Mouse (Mus musculus): ENCODE results near the gene Malsu1.

Gene Malsu1

DNA sequence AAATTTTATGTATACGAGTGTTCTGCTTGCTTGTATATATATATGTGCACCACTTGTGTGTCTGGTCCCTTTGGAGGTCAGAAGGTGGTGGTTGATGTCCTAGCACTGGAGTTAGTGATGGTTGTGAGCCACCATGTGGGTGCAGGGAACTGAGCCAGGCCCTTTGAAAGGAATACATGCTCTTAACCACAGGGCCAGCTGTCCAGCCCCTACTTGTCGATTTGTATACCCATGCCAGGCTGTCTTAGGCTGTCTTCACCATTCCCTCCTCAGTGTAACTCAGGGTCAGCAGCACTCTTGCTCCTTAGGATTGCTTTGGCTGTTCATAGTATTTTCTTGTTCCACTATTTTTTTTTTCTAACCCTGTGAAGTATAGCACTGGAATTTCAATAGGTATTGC is 4.3 kb downstream of the Malsu1 start:
- DNase-seq: no peak

DNA sequence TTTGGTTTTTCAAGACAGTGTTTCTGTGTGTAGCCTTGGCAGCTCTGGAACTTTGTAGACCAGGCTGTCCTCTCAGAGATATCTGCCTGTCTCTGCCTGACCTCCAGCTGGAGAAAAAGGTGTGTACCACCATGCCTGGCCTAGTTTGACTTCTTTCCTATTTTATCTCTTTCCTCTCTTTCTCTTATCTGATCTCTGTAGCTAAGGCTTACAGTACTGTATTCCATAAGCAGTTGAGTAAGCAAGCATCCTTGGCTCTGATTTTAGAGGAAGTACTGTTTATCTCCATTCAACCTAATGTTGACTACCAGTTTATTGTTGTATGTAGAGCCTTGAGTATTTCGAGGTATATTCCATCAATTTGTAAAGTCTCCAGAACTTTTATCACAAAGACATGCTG is 5.7 kb downstream of the Malsu1 start:
- no peak for DNase-seq

DNA sequence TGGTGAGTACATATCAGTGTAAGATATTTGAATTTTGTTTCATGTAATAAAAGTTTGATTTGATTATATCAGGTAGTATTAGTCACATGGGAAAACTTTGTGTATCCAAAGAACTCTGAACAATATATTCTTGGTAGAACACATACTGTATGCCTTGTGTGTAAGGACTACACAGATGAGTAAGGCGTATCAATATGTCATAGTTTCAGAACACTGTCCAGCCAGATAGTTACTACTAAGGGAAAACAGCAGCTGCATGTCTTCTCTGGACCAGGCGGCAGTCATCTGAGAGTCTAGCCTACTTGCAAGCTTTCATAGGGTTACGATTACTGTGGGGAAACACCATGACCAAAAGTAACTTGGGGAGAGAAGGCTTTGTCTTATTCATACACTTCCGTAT is 9.4 kb downstream of the Malsu1 start:
- no peak for DNase-seq

DNA sequence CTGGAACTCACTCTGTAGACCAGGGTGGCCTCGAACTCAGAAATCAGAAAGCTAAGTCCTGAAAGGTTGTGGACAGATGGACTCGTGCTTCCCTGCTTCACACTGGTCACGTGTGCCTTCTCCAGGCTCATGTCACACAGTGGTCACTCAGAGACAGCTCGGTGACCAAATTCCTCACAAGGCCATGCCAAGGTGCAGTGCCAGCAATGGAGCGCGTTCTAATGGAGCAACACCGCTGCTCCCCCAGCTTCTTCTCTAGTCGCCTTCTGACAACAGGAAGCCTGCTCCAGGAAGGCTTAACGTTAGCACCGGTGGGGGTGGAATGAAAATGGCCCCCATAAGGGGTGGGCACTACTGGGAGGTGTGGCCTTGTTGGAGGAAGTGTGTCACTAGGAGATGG is 21.4 kb downstream of the Malsu1 start:
- DNase-seq: no peak

DNA sequence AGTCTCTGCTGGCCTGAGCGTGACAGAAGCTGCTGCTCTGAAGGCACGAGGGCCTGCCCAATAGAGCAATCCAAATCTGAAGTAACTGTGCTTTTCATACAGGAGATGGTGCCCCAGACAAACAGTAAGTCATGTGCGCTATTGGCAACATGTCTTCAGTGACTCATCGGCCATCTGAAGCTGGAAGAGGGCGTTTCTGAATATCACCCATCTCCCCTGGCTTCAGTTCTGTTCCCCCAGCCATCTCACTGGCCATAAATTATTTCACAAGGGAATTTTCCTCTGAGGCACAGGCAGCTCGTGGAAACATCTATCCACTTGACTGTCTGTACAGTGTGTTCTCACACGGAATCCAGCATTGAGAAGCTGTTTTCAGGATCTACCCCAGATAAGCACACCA is 22.8 kb downstream of the Malsu1 start:
- DNase-seq: no peak

DNA sequence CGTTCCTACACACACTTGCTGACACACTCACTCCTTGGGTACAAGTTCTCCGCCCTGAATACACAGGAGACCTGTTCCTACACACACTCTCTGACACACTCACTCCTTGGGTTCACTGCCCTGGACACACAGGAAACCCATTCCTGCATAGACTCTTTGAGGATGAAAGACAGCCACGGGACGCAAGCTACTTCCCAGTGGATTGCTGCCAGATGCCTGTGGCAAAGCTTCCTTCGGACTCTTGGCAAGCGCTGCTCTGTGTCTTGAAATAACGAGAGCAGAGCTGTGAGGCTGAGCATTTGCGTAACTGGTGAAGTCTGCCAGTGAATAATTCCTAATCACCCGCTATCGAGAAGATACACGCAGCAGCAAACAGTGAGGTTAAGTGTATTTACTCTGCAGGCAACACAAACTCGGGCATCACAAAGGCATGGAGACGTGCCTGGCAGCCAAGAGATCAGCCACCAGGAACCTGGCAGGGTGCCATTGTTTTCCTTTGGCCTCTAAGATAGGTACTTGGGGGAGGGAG is 23.4 kb downstream of the Malsu1 start:
- peak; percentile 52 for DNase-seq

DNA sequence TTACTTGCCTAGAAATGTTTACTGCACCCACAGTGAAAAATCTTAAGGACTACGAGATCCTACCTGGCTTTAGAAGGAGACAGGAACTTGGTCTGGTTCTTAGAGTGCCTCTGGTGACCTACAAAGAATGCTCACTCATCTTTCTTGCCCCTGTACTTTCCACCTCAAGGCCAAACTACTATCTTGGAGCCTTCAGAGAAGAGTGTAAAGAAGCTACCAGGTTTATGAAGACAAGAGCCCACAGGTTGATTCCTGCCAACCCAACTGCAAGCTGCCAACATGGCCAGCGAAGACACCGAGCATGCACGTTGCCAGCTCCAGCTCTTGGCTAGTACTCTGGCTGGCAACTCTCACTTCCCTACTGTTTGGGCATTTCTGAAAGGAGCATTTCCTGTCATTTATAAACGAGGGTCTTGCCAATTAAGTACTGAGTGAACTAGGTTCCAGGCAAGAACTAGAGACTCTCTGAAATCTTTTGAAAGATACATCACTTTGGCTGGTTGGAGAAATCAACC is 24.1 kb downstream of the Malsu1 start:
- no peak for DNase-seq

DNA sequence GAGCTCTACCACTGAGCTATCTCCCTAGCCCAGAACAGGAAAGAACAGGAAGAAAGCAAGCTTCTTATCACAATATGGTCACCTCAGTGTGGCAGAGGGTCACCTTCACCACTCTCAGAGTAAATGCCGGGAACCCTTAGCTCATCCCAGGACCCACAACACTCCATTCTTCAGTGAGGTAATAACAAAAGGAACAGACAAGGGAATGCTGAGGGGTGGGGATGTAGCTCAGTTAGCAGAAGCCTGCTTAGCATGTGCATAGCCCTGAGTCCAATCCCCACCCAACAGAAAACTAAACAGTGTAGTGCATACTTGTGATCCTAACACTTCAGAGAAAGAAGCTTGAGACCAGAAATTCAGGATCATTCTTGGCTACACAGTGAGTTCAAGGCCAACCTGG is 25.5 kb downstream of the Malsu1 start:
- DNase-seq: no peak

DNA sequence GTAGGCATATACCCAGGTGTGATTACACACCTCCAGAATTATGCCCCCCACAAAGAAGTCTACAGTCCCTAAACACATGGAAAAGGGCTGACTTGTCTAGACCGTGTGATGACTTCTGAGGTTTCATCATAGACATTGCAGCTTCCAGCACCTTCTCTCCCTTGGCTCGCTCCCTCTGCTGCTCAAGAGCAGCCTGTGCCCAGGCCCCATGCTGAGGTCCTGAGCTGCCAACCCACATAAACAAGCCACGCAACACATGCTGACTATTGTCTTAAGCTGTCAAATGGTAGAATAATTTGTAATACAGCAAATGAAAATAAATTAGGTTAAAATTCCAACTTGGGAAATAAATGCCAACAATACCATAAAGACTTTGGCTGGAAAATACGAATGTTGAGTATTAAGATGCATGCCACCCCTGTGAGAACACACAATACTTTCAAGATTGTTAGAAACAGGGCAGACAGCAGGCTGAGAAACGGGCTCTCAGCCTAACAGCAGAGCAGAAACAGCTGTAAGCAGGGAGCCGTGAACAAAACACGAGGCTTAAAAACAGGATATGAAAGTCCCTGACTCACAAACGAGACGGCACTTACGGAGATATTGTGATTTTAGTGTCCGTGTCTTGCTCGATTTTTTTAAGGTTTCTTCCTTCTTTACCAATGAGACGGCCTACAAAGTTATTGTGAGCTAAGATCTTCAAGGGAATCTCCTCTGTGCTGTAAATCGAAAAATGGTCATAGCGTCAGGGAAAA is 33.3 kb downstream of the Malsu1 start:
- no peak for DNase-seq

DNA sequence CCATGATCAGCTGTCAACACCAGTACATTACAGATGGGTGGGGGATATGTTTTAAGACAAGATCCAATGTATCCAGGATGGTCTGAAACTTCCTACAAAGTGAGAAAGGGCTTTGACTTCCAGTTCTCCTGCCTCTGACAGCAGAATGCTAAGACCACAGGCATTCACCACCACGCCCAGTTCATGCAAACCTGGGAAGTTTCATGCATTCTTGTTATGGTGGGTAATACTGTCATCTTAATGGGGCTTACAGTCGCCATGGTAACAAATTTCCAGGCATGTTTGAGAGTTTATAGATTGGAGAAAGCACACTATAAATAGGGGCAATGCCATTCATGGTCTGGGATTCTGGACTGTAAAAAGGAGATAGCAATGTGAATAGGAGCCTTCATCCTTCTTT is 35.6 kb downstream of the Malsu1 start:
- DNase-seq: no peak

DNA sequence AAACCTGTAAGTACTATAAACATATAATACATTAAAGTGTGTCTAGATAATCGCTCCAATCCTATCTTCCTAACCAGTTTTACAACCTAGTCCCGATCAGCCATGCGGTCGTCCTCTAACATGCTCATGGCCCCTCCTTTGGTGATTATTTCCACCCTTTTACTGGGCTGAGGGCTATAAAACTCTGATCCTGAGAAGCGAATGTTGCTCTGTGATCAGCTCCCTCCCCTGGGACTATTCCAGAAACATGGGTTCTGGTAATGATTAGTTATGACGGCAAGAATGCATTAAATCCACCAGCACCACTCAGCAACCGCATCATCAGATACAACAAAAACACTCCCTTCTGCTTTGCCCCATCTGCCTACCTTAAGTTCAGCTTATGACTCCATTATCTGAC is 40.3 kb downstream of the Malsu1 start:
- DNase-seq: no peak

DNA sequence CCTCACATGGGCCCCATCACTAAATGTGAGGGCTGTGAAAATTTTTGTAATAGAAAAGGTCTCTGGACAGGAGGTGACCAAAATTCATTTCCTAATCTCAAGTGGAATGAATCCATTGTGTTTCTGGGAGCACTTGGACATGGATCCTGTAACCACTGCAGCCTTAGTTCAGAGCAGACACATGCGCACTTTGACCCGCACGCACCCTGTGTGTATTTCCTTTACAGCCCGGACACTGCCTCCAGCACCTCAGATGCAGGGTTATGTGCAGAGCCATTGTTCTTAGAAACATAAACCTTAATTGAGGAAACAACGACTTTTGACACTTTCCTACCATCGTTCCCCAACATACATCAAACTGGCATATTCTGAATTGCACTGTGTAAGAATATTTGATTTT is 40.9 kb downstream of the Malsu1 start:
- DNase-seq: no peak

DNA sequence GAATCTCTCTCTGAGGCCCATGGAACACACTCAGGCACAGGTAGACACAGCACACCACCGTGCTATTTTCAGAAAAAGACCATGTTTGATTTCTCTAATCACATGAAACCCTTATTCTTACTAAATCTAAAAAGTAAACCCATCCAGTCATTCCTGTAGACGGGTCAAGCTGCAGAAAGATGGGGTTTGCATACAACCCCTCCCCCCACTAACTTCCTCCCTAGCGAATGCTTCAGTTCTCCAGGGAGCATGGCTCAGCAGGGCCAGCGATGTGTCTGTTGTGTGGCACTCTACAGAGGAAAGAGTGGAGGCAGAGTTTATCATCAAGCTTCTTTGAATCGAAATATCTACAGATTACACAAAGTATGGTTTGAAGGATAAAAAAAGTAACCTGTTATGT is 42.0 kb downstream of the Malsu1 start:
- DNase-seq: no peak

DNA sequence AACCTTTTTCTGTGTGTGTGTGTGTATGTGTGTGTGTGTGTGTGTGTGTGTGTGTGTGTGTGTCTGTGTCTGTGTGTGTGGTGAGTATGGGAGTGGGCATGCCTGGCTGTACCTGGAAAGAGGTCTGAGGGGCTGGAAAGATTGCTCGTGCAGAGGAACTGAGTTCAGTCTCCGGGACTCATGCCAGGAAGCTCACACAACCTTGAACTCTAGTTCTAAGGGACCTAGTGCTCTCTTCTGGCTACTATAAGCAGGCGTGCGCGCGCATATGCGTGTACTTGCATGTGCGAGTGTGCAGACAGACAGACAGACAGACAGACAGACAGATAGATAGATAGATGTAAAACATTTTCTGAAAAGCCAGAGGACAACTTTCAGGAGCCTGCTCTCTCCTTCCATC is 42.6 kb downstream of the Malsu1 start:
- no peak for DNase-seq

DNA sequence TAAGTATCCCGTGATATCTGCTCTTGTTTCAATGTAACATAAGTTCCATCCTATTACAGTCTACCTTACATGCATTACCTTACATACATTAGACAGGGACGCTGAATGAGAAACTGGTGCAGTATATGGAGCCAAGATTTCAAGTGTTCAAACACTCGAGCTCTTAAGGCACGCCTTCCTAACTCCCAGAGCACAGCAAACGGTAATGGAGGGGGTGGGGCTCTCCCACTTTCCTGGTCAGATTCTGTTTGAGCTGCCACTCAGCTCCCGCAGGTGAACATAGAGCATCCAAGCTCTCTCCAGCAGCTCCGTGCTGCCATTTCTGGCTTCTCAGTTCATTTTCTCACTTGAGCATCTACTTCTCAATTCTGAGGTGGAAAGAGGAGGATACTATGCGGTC is 44.9 kb downstream of the Malsu1 start:
- no peak for DNase-seq

DNA sequence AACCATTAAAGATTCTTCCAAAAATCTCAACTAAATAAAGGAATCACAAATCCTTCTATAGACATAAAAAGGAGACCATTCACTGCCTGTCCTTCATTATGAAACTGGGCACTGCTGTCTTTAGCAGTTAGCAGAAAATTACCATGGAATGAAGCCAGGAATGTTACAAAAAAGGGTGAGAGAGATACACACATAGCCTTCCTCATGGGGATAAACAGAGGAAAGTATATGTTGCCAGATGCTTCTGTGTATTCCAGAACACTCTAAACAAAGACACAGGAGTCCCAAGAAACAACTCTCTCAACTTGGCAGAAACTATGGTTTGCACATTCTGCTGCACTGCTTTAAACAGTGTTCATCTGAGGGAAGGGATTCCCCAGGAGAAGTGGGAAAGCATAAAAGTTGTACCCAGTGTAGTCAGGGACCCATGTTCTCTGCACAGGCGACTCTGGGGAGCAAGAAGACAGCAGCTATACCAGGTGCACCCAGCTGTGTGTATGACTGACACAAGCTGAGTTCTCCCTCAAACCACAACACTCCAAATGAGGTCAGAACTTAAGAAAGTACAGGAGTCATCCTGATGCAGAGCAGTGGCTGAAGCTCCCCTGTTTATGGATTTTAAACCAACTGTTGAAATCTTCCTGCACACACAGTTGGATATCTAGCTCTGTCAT is 46.0 kb downstream of the Malsu1 start:
- no peak for DNase-seq

DNA sequence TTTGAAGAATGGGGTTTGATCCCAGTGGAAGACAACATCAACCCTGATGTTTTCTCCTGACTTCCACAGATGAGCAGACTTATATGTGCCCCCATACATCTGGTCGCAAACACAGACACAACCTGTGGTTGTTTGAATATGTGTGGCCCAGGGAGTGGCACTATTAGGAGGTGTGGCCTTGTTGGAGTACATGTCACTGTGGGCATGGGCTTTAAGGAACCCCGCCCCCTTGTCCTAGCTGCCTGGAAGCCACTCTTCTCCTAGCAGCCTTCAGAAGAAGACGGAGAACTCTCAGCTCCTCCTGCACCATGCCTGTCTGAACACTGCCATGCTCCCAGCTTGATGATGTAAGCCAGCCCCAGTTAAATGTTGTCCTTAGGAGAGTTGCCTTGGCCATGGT is 46.8 kb downstream of the Malsu1 start:
- DNase-seq: no peak

DNA sequence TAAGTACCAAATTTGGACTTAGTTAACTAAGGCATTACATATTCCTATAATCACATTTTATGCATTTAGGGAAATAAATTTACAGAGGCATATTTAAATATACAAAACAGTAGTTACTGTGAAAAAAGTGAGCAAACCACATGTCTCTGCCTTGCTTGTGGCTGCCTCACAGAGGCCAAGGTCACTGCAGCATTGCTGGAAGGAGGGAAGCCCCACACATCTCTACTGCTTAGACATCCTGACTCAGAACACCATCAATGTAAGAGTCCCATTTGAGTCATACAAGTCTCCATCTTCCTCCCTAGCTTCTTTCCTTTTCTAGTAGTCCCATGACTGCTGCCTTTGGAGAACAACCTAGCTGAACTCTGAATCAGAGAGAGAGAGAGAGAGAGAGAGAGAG is 56.7 kb downstream of the Malsu1 start:
- no peak for DNase-seq

DNA sequence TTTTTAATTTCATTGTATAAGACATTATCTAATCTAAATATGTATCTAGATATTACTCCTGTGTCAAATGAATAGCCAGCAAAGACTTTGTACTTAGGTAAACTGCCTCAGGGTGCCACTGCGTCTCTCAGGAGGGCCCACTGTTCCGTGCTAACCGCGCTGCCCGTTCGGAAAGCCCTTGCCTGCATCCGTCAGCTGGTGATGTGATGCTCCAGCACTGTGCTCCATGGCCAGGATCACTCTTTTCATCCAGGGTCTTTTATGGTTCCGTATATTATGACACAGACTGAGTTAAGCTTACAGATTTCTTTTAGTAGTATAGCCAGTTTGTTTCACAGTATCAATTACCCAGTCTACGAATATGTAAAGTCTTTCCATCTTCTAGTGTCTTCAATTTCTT is 58.3 kb downstream of the Malsu1 start:
- no peak for DNase-seq

DNA sequence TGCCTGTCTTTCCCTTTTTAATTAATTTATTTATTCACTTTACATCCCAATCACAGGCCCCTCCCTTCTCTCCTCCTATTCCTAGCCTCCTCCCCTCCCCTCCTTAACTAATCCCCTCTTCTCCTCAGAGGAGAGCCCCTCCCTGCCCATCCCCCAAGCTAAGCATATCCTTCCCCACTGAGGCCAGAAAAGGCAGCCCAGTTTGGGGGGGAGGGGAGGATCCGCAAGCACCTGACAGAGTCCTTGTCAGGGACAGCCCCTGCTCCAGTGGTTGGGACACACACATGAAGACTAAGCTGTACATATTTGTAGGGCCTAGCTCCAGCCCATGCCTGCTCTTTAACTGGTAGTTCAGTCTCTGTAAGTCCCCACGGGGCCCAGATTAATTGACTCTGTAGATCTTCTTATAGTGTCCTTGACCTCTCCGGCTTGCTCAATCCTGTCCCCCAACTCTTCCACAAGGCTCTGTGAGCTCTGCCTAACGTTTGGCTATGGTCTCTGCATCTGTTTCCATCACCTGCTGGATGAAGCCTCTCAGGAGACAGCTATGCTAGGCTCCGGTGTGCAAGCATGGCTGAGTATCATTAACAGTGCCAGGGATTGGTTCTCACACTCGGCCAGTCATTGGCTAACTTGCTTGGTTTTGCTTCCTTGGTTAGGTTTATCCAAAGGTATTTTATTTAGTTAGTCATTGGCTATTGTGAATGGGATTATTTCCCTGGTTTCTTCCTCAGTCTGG is 58.9 kb downstream of the Malsu1 start:
- no peak for DNase-seq
